Mouse (Mus musculus): Measurements from ENCODE around the gene Mtap. TPM values are rescaled to one million over a fixed set of nuclear protein-coding genes. Genes with fewer than 3 reads are reported as not detected.

Gene Mtap
- total and polyA plus RNA-seq, 2 experiments from 2014 or later, result 23.2 to 33.6 TPM

DNA sequence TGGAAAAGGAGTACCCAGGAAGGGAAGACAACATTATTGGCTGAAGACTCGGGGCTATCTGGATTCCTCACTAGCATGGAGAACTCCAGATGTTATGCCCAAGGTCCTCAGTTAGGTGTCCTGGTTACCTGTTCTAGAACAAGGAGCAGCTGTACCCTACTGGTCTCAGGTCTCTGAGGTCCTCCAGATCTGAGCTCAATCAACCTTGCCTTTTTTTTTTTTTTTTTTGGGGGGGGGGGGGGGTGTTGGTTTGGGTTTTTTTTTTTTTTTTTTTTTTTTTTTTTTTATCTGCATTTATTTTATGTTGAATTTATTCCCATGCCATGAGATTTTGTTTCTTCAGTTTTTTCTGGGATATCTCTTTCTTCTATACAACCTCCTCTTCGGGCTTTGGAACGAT, 24.5 kb downstream of the Mtap start:
- H3K4me3 ChIP-seq (ENCODE audit: low read depth, low read length), result no peak overlapping the region
- ATAC-seq (ENCODE audit: insufficient read depth, low read depth) (no peak), DNase-seq (ENCODE audit: low spot score) (no peak)
- H3K9me3 ChIP-seq (replicated peaks; ENCODE audit: control insufficient read depth, low read length), result no peaks in the 10 kb centered on the region
- H3K27ac ChIP-seq (ENCODE audit: low read depth), result no peak overlapping the region
- TF ChIP-seq CTCF (IDR thresholded peaks at IDR 0.05; ENCODE audit: low read depth) (no peak), EP300 (IDR thresholded peaks at IDR 0.05; ENCODE audit: low read depth) (no peak)
- 88% methylated on average over 3 of the region's 3 CpGs for WGBS
- H3K9ac ChIP-seq (replicated peaks; ENCODE audit: low read depth, low read length), result no peak overlapping the region
- H3K36me3 ChIP-seq (replicated peaks; ENCODE audit: control insufficient read depth, insufficient read depth, low read length), result peaks cover 74% of the 10 kb centered on the region
- H3K27me3 ChIP-seq (ENCODE audit: control insufficient read depth, insufficient read depth, low read length), result no peaks in the 10 kb centered on the region
- no peak overlapping the region for H3K4me2 ChIP-seq (ENCODE audit: low read depth, low read length)
- H3K4me1 ChIP-seq (ENCODE audit: control insufficient read depth, insufficient read depth), result no peaks in the 10 kb centered on the region

DNA sequence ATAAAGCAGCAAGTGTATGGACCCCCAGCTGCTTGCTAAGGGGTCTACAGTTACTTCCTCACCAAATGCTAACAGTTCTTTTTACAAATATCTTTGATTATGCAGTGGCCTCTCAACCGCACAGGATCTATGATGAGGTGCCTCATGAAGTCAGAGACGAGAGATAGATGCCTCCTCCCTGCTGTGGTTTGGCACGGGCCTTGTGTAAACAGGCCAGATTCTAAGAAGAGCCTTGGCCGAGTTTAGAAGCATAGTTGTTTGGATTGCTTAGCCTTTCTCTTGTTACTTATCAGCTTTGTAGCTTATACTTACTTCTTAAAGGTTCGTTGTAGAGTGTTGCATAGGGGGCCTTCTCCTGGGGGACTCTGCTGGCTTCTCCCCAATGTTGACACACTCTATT, 25.6 kb downstream of the Mtap start:
- TF ChIP-seq EP300 (IDR thresholded peaks at IDR 0.05; ENCODE audit: low read depth) (no peak), CTCF (IDR thresholded peaks at IDR 0.05; ENCODE audit: low read depth) (no peak)
- Histone ChIP-seq H3K4me2 (ENCODE audit: low read depth, low read length) (no peak overlapping the region), H3K9ac (replicated peaks; ENCODE audit: low read depth, low read length) (no peak overlapping the region), H3K27ac (ENCODE audit: low read depth) (no peak overlapping the region), H3K4me1 (ENCODE audit: control insufficient read depth, insufficient read depth) (no peaks in the 10 kb centered on the region), H3K4me3 (ENCODE audit: low read depth, low read length) (no peak overlapping the region), H3K36me3 (replicated peaks; ENCODE audit: control insufficient read depth, insufficient read depth, low read length) (peaks cover 75% of the 10 kb centered on the region), H3K9me3 (replicated peaks; ENCODE audit: control insufficient read depth, low read length) (no peaks in the 10 kb centered on the region), H3K27me3 (ENCODE audit: control insufficient read depth, insufficient read depth, low read length) (no peaks in the 10 kb centered on the region)
- WGBS, result 72% methylated on average over 5 of the region's 5 CpGs
- ATAC-seq (ENCODE audit: insufficient read depth, low read depth) (no peak), DNase-seq (ENCODE audit: low spot score) (no peak)

DNA sequence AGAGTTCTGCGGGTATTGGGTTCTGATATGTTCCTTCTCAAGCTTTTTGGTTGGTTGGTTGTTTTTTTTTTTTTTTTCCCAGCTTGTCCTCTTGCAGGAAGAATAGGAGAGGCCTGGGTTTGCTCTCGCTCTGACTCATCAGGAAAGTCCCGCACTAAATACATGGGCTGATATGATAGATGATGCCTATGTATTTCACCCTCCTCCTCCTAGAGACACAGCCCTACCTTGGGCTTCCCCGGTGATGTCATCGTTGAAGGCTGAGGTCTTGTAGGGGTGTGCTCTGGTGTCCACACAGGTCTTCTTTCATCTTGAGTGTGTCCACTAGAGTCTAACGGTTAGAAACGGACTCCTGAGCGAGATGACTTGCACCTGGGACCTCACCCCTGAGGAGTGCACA, 26.7 kb downstream of the Mtap start:
- H3K9ac ChIP-seq (replicated peaks; ENCODE audit: low read depth, low read length), result no peak overlapping the region
- H3K27ac ChIP-seq (ENCODE audit: low read depth), result no peak overlapping the region
- DNase-seq (ENCODE audit: low spot score) (no peak), ATAC-seq (ENCODE audit: insufficient read depth, low read depth) (no peak)
- no peak overlapping the region for H3K4me3 ChIP-seq (ENCODE audit: low read depth, low read length)
- no peak overlapping the region for H3K4me2 ChIP-seq (ENCODE audit: low read depth, low read length)
- H3K36me3 ChIP-seq (replicated peaks; ENCODE audit: control insufficient read depth, insufficient read depth, low read length), result peaks cover 64% of the 10 kb centered on the region
- WGBS, result 87% methylated on average over 8 of the region's 8 CpGs
- H3K4me1 ChIP-seq (ENCODE audit: control insufficient read depth, insufficient read depth), result no peaks in the 10 kb centered on the region
- no peaks in the 10 kb centered on the region for H3K27me3 ChIP-seq (ENCODE audit: control insufficient read depth, insufficient read depth, low read length)
- TF ChIP-seq EP300 (IDR thresholded peaks at IDR 0.05; ENCODE audit: low read depth) (no peak), CTCF (IDR thresholded peaks at IDR 0.05; ENCODE audit: low read depth) (no peak)
- no peaks in the 10 kb centered on the region for H3K9me3 ChIP-seq (replicated peaks; ENCODE audit: control insufficient read depth, low read length)

DNA sequence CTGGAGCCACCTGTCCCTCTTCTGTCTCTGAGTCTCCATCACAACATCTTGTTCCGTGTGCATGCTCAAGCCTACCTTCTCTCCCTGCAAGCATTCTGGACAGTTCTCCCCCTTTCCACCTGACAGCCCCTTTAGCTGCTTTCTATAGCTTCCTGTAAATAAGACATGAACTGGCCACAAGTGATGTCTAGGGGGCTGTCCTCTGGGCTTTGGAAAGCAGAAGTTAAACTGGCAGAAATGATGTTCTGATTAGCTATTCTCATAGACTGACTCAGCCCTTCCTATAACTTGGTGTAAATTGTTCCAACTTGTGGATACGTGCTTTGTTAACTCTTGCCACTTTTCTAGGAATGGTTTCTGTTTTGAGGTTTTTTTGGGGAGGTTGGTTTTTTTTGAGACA, 27.8 kb downstream of the Mtap start:
- Histone ChIP-seq H3K4me2 (ENCODE audit: low read depth, low read length) (no peak overlapping the region), H3K9me3 (replicated peaks; ENCODE audit: control insufficient read depth, low read length) (no peaks in the 10 kb centered on the region), H3K27me3 (ENCODE audit: control insufficient read depth, insufficient read depth, low read length) (no peaks in the 10 kb centered on the region), H3K9ac (replicated peaks; ENCODE audit: low read depth, low read length) (no peak overlapping the region), H3K4me1 (ENCODE audit: control insufficient read depth, insufficient read depth) (no peaks in the 10 kb centered on the region), H3K27ac (ENCODE audit: low read depth) (no peak overlapping the region), H3K36me3 (replicated peaks; ENCODE audit: control insufficient read depth, insufficient read depth, low read length) (peaks cover 57% of the 10 kb centered on the region), H3K4me3 (ENCODE audit: low read depth, low read length) (no peak overlapping the region)
- DNase-seq (ENCODE audit: low spot score), result no peak
- 84% methylated on average over 2 of the region's 2 CpGs for WGBS
- no peak for TF ChIP-seq CTCF (IDR thresholded peaks at IDR 0.05; ENCODE audit: low read depth)
- TF ChIP-seq EP300 (IDR thresholded peaks at IDR 0.05; ENCODE audit: low read depth), result no peak
- ATAC-seq (ENCODE audit: insufficient read depth, low read depth), result no peak

DNA sequence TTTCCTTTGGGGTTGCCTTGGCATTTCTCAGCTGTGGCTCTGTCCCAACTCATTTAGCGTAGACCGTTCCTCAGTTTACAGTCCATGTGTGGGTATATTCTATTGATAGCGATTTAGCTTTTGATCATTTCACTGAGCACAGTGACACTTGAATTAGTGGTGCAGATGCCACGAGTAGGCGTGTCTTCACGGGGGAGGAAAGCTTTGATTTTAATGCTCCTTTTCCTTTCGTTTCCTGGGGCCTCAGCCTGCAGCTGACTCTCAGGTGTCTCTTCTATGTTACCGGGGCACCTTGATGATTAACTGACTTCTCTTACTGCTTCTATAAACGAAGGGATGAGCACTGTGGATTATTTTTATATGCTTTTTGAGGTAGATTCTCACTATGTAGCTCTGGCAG, 32.0 kb downstream of the Mtap start:
- 93% methylated on average over 9 of the region's 9 CpGs for WGBS
- H3K4me2 ChIP-seq (ENCODE audit: low read depth, low read length), result no peak overlapping the region
- H3K36me3 ChIP-seq (replicated peaks; ENCODE audit: control insufficient read depth, insufficient read depth, low read length), result peaks cover 57% of the 10 kb centered on the region
- H3K9ac ChIP-seq (replicated peaks; ENCODE audit: low read depth, low read length), result no peak overlapping the region
- no peaks in the 10 kb centered on the region for H3K4me1 ChIP-seq (ENCODE audit: control insufficient read depth, insufficient read depth)
- H3K9me3 ChIP-seq (replicated peaks; ENCODE audit: control insufficient read depth, low read length), result no peaks in the 10 kb centered on the region
- no peak overlapping the region for H3K27ac ChIP-seq (ENCODE audit: low read depth)
- TF ChIP-seq CTCF (IDR thresholded peaks at IDR 0.05; ENCODE audit: low read depth) (no peak), EP300 (IDR thresholded peaks at IDR 0.05; ENCODE audit: low read depth) (no peak)
- no peaks in the 10 kb centered on the region for H3K27me3 ChIP-seq (ENCODE audit: control insufficient read depth, insufficient read depth, low read length)
- ATAC-seq (ENCODE audit: insufficient read depth, low read depth) (no peak), DNase-seq (ENCODE audit: low spot score) (no peak)
- H3K4me3 ChIP-seq (ENCODE audit: low read depth, low read length), result no peak overlapping the region

DNA sequence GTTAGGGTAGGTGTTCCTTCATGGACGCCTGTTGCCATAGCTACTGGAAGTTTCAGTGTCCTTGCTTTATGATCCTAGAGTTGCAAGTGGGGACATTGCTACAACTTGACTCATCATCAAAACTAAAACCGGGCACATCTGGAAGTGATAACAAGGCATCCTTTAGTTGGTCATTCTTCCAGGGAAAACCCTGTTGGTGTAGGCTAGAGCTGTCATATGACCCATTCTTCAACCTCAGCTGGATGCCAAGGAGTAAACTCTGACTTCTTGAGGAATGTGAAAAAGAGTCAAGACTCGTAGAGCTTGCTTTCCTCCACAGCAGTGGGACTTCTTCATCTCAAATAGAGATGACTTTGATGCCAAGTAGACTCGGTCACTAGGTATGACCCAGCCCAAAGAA, 32.8 kb downstream of the Mtap start:
- H3K4me1 ChIP-seq (ENCODE audit: control insufficient read depth, insufficient read depth), result no peaks in the 10 kb centered on the region
- H3K4me3 ChIP-seq (ENCODE audit: low read depth, low read length), result no peak overlapping the region
- no peak for DNase-seq (ENCODE audit: low spot score)
- ATAC-seq (ENCODE audit: insufficient read depth, low read depth), result no peak
- H3K27me3 ChIP-seq (ENCODE audit: control insufficient read depth, insufficient read depth, low read length), result no peaks in the 10 kb centered on the region
- peaks cover 56% of the 10 kb centered on the region for H3K36me3 ChIP-seq (replicated peaks; ENCODE audit: control insufficient read depth, insufficient read depth, low read length)
- WGBS, result 83% methylated on average over 4 of the region's 4 CpGs
- H3K27ac ChIP-seq (ENCODE audit: low read depth), result no peak overlapping the region
- TF ChIP-seq CTCF (IDR thresholded peaks at IDR 0.05; ENCODE audit: low read depth) (no peak), EP300 (IDR thresholded peaks at IDR 0.05; ENCODE audit: low read depth) (no peak)
- no peaks in the 10 kb centered on the region for H3K9me3 ChIP-seq (replicated peaks; ENCODE audit: control insufficient read depth, low read length)
- H3K4me2 ChIP-seq (ENCODE audit: low read depth, low read length), result no peak overlapping the region
- no peak overlapping the region for H3K9ac ChIP-seq (replicated peaks; ENCODE audit: low read depth, low read length)

Data from heart, postnatal 0 days (tissue).